Mouse (Mus musculus): ENCODE results near the gene Nme9.

Gene Nme9

GRCm38 (mm10) chr9:99439064-99439463 lies 12.2 kb upstream of the Nme9 start:
- Histone ChIP-seq H3K27me3 (ENCODE audit: insufficient read depth, low read length) (peaks cover 53% of the 10 kb centered on the region), H3K4me1 (replicated peaks; ENCODE audit: low read depth, low read length) (peaks cover 50% of the 10 kb centered on the region), H3K4me3 (replicated peaks; ENCODE audit: low read length) (no peak overlapping the region), H3K36me3 (ENCODE audit: insufficient read depth, low read length) (no peaks in the 10 kb centered on the region), H3K9me3 (ENCODE audit: low read length) (no peaks in the 10 kb centered on the region)
- no peak for TF ChIP-seq POU5F1 (IDR thresholded peaks at IDR 0.05; ENCODE audit: borderline replicate concordance, low read length)
- no peak for TF ChIP-seq CTCF (conservative IDR thresholded peaks at IDR 0.05; ENCODE audit: low read length)
- no peak for TF ChIP-seq NANOG (IDR thresholded peaks at IDR 0.05; ENCODE audit: borderline replicate concordance, low read length)

- no peaks in the 10 kb centered on the region for H3K36me3 ChIP-seq (ENCODE audit: insufficient read depth, low read length)
- H3K9me3 ChIP-seq (ENCODE audit: low read length), result no peaks in the 10 kb centered on the region
- peaks cover 45% of the 10 kb centered on the region for H3K4me1 ChIP-seq (replicated peaks; ENCODE audit: low read depth, low read length)
- peaks cover 37% of the 10 kb centered on the region for H3K27me3 ChIP-seq (ENCODE audit: insufficient read depth, low read length)
- TF ChIP-seq CTCF (conservative IDR thresholded peaks at IDR 0.05; ENCODE audit: low read length) (no peak), NANOG (IDR thresholded peaks at IDR 0.05; ENCODE audit: borderline replicate concordance, low read length) (no peak), POU5F1 (IDR thresholded peaks at IDR 0.05; ENCODE audit: borderline replicate concordance, low read length) (no peak)
- H3K4me3 ChIP-seq (replicated peaks; ENCODE audit: low read length), result no peak overlapping the region
These were observed 10.3 kb upstream of the Nme9 start for GRCm38 (mm10) chr9:99440941-99441340.

GRCm38 (mm10) chr9:99441647-99442433 lies 9.4 kb upstream of the Nme9 start:
- Histone ChIP-seq H3K4me1 (replicated peaks; ENCODE audit: low read depth, low read length) (peaks cover 44% of the 10 kb centered on the region), H3K36me3 (ENCODE audit: insufficient read depth, low read length) (no peaks in the 10 kb centered on the region), H3K9me3 (ENCODE audit: low read length) (no peaks in the 10 kb centered on the region), H3K4me3 (replicated peaks; ENCODE audit: low read length) (no peak overlapping the region), H3K27me3 (ENCODE audit: insufficient read depth, low read length) (peaks cover 30% of the 10 kb centered on the region)
- TF ChIP-seq CTCF (conservative IDR thresholded peaks at IDR 0.05; ENCODE audit: low read length), result no peak
- TF ChIP-seq NANOG (IDR thresholded peaks at IDR 0.05; ENCODE audit: borderline replicate concordance, low read length), result no peak
- TF ChIP-seq POU5F1 (IDR thresholded peaks at IDR 0.05; ENCODE audit: borderline replicate concordance, low read length), result no peak

- Histone ChIP-seq H3K36me3 (ENCODE audit: insufficient read depth, low read length) (no peaks in the 10 kb centered on the region), H3K27me3 (ENCODE audit: insufficient read depth, low read length) (0 out of 2 replicates have a peak, but pooled peaks cover 4% of the 10 kb centered on the region), H3K4me3 (replicated peaks; ENCODE audit: low read length) (no peak overlapping the region), H3K9me3 (ENCODE audit: low read length) (no peaks in the 10 kb centered on the region), H3K4me1 (replicated peaks; ENCODE audit: low read depth, low read length) (peaks cover 17% of the 10 kb centered on the region)
- TF ChIP-seq POU5F1 (IDR thresholded peaks at IDR 0.05; ENCODE audit: borderline replicate concordance, low read length) (no peak), NANOG (IDR thresholded peaks at IDR 0.05; ENCODE audit: borderline replicate concordance, low read length) (no peak), CTCF (conservative IDR thresholded peaks at IDR 0.05; ENCODE audit: low read length) (peak; percentile 67)
These were observed 6.6 kb upstream of the Nme9 start for GRCm38 (mm10) chr9:99444590-99445178.

- H3K4me3 ChIP-seq (replicated peaks; ENCODE audit: low read length), result no peak overlapping the region
- no peaks in the 10 kb centered on the region for H3K36me3 ChIP-seq (ENCODE audit: insufficient read depth, low read length)
- no peaks in the 10 kb centered on the region for H3K9me3 ChIP-seq (ENCODE audit: low read length)
- peaks cover 28% of the 10 kb centered on the region for H3K4me1 ChIP-seq (replicated peaks; ENCODE audit: low read depth, low read length)
- 0 out of 2 replicates have a peak, but pooled peaks cover 2% of the 10 kb centered on the region for H3K27me3 ChIP-seq (ENCODE audit: insufficient read depth, low read length)
- no peak for TF ChIP-seq POU5F1 (IDR thresholded peaks at IDR 0.05; ENCODE audit: borderline replicate concordance, low read length)
- TF ChIP-seq CTCF (conservative IDR thresholded peaks at IDR 0.05; ENCODE audit: low read length), result no peak
- no peak for TF ChIP-seq NANOG (IDR thresholded peaks at IDR 0.05; ENCODE audit: borderline replicate concordance, low read length)
These were observed 5.0 kb upstream of the Nme9 start for GRCm38 (mm10) chr9:99446259-99446658.

GRCm38 (mm10) chr9:99447323-99447722 lies 4.0 kb upstream of the Nme9 start:
- Histone ChIP-seq H3K36me3 (ENCODE audit: insufficient read depth, low read length) (no peaks in the 10 kb centered on the region), H3K27me3 (ENCODE audit: insufficient read depth, low read length) (peaks cover 9% of the 10 kb centered on the region), H3K4me3 (replicated peaks; ENCODE audit: low read length) (no peak overlapping the region), H3K9me3 (ENCODE audit: low read length) (no peaks in the 10 kb centered on the region), H3K4me1 (replicated peaks; ENCODE audit: low read depth, low read length) (peaks cover 34% of the 10 kb centered on the region)
- TF ChIP-seq POU5F1 (IDR thresholded peaks at IDR 0.05; ENCODE audit: borderline replicate concordance, low read length) (no peak), NANOG (IDR thresholded peaks at IDR 0.05; ENCODE audit: borderline replicate concordance, low read length) (no peak), CTCF (conservative IDR thresholded peaks at IDR 0.05; ENCODE audit: low read length) (no peak)

GRCm38 (mm10) chr9:99449886-99450647 lies 1.2 kb upstream of the Nme9 start:
- Histone ChIP-seq H3K4me3 (replicated peaks; ENCODE audit: low read length) (no peak overlapping the region), H3K27me3 (ENCODE audit: insufficient read depth, low read length) (peaks cover 20% of the 10 kb centered on the region), H3K4me1 (replicated peaks; ENCODE audit: low read depth, low read length) (peaks cover 22% of the 10 kb centered on the region), H3K36me3 (ENCODE audit: insufficient read depth, low read length) (no peaks in the 10 kb centered on the region), H3K9me3 (ENCODE audit: low read length) (no peaks in the 10 kb centered on the region)
- TF ChIP-seq CTCF (conservative IDR thresholded peaks at IDR 0.05; ENCODE audit: low read length), result peak; percentile 57
- no peak for TF ChIP-seq NANOG (IDR thresholded peaks at IDR 0.05; ENCODE audit: borderline replicate concordance, low read length)
- no peak for TF ChIP-seq POU5F1 (IDR thresholded peaks at IDR 0.05; ENCODE audit: borderline replicate concordance, low read length)

GRCm38 (mm10) chr9:99454211-99454610 lies 2.9 kb downstream of the Nme9 start:
- no peak overlapping the region for H3K4me3 ChIP-seq (replicated peaks; ENCODE audit: low read length)
- H3K36me3 ChIP-seq (ENCODE audit: insufficient read depth, low read length), result no peaks in the 10 kb centered on the region
- no peaks in the 10 kb centered on the region for H3K9me3 ChIP-seq (ENCODE audit: low read length)
- H3K27me3 ChIP-seq (ENCODE audit: insufficient read depth, low read length), result peaks cover 23% of the 10 kb centered on the region
- peaks cover 21% of the 10 kb centered on the region for H3K4me1 ChIP-seq (replicated peaks; ENCODE audit: low read depth, low read length)
- TF ChIP-seq CTCF (conservative IDR thresholded peaks at IDR 0.05; ENCODE audit: low read length), result no peak
- no peak for TF ChIP-seq POU5F1 (IDR thresholded peaks at IDR 0.05; ENCODE audit: borderline replicate concordance, low read length)
- no peak for TF ChIP-seq NANOG (IDR thresholded peaks at IDR 0.05; ENCODE audit: borderline replicate concordance, low read length)
